Mouse (Mus musculus) layer of hippocampus, adult 11-12 months (tissue): ENCODE measurements around the gene Hjurp.

Experiments
- DNase-seq: peaks from one replicate; pipeline ENCODE4 v3.0.0; 2022; ENCODE audit warnings: low spot score

Gene Hjurp

GRCm38 (mm10) chr1:88277098-88277817 is at the start of gene Hjurp, which contains the start of gene Trpm8:
Gene Hjurp (minus strand): TSS chr1:88277633.
Gene Trpm8 (plus strand): TSS chr1:88277661.
- peak; percentile 100 for DNase-seq

- no peak for DNase-seq
Observed at GRCm38 (mm10) chr1:88323101-88323500, 45.7 kb upstream of the Hjurp start.

- DNase-seq, result no peak
Observed at GRCm38 (mm10) chr1:88322146-88322545, 44.7 kb upstream of the Hjurp start.

GRCm38 (mm10) chr1:88320821-88321395 is 43.5 kb upstream of the Hjurp start:
- no peak for DNase-seq

GRCm38 (mm10) chr1:88318531-88319060 is 41.2 kb upstream of the Hjurp start:
- peak; percentile 78 for DNase-seq

- DNase-seq, result no peak
Observed at GRCm38 (mm10) chr1:88317279-88317678, 39.8 kb upstream of the Hjurp start.

GRCm38 (mm10) chr1:88310349-88310748 is 32.9 kb upstream of the Hjurp start:
- no peak for DNase-seq

GRCm38 (mm10) chr1:88309905-88310304 is 32.5 kb upstream of the Hjurp start:
- no peak for DNase-seq

GRCm38 (mm10) chr1:88309020-88309419 is 31.6 kb upstream of the Hjurp start:
- DNase-seq, result no peak

- no peak for DNase-seq
Observed at GRCm38 (mm10) chr1:88307180-88307579, 29.7 kb upstream of the Hjurp start.

GRCm38 (mm10) chr1:88306543-88306942 is 29.1 kb upstream of the Hjurp start:
- DNase-seq, result no peak

- DNase-seq, result no peak
Observed at GRCm38 (mm10) chr1:88305018-88305795, 27.8 kb upstream of the Hjurp start.

GRCm38 (mm10) chr1:88304261-88304985 is 27.0 kb upstream of the Hjurp start:
- no peak for DNase-seq

- no peak for DNase-seq
Observed at GRCm38 (mm10) chr1:88303762-88304161, 26.3 kb upstream of the Hjurp start.

- no peak for DNase-seq
Observed at GRCm38 (mm10) chr1:88302057-88302740, 24.8 kb upstream of the Hjurp start.

- DNase-seq, result no peak
Observed at GRCm38 (mm10) chr1:88301121-88302014, 23.9 kb upstream of the Hjurp start.

- no peak for DNase-seq
Observed at GRCm38 (mm10) chr1:88300301-88301050, 23.0 kb upstream of the Hjurp start.

GRCm38 (mm10) chr1:88299529-88299945 is 22.1 kb upstream of the Hjurp start:
- no peak for DNase-seq

- no peak for DNase-seq
Observed at GRCm38 (mm10) chr1:88298686-88299528, 21.5 kb upstream of the Hjurp start.
